Comparison of ENCODE assay signal across 9 mouse cellular contexts in the genomic region with DNA sequence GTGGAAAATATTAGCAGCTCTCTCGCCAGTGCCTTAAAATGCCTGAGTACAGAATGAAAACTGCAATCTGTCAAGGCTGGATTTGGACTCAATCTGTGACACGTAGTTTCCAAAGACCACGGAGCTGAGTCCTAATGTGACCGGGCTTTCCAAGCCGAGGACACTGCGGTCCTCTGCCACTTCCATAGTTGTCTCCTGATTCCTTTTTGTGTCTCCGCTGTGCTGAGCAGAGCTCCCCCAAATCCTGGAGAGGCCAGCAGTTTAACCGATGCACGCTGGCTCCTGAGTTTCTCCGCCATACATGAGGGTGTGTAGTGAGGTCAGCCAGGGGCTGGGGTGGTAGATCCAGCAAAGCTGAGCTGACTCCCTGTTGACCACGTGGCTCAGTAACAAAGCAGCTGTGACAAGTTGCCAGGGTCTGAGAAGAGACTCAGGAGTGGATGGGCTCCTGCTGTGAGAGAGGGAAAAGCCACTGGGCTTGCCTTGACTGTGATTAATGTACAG. TPM values are rescaled to one million over a fixed set of nuclear protein-coding genes. Genes with fewer than 3 reads are reported as not detected.
DNase-seq lines count a peak whose midpoint lies in the region; ATAC-seq and TF ChIP-seq lines count a peak whose summit lies in the region.
"Had no signal": no experiment of that assay in that cellular context is flagged by ENCODE, and none has a peak within 500 bp of the region (broad histone marks: within the 10 kb centered on the region; RNA-seq: fewer than 3 reads in every experiment).

No protein-coding gene starts in this region.

- H3K36me3 ChIP-seq in forebrain, postnatal 0 days (ENCODE audit: insufficient read depth) = no peaks in the 10 kb centered on the region
- H3K36me3 ChIP-seq in forebrain, embryonic 10.5 days (replicated peaks) = no peaks in the 10 kb centered on the region
- H3K36me3 ChIP-seq in heart, embryonic 13.5 days = no peaks in the 10 kb centered on the region
- no peaks in the 10 kb centered on the region for H3K36me3 ChIP-seq in limb, embryonic 14.5 days (ENCODE audit: control insufficient read depth, insufficient read depth, low read length)
- H3K36me3 ChIP-seq: G1E had no signal

- no peak overlapping the region for H3K9ac ChIP-seq in forebrain, postnatal 0 days
- H3K9ac ChIP-seq in heart, embryonic 13.5 days = peak overlapping the region; percentile 66
- no peak overlapping the region for H3K9ac ChIP-seq in limb, embryonic 14.5 days (ENCODE audit: low read depth, low read length, severe bottlenecking)

- no peaks in the 10 kb centered on the region for H3K27me3 ChIP-seq in forebrain, postnatal 0 days (ENCODE audit: insufficient read depth, low read length)
- no peaks in the 10 kb centered on the region for H3K27me3 ChIP-seq in forebrain, embryonic 10.5 days (ENCODE audit: poor library complexity, severe bottlenecking)
- H3K27me3 ChIP-seq in heart, embryonic 13.5 days (replicated peaks) = no peaks in the 10 kb centered on the region
- H3K27me3 ChIP-seq in limb, embryonic 14.5 days (ENCODE audit: control insufficient read depth, insufficient read depth, low read length) = no peaks in the 10 kb centered on the region

- WGBS in forebrain, postnatal 0 days = 57% methylated on average over 11 of the region's 11 CpGs
- 75% methylated on average over 11 of the region's 11 CpGs for WGBS in forebrain, embryonic 10.5 days
- WGBS in heart, embryonic 13.5 days = 33% methylated on average over 11 of the region's 11 CpGs
- WGBS in limb, embryonic 14.5 days = 46% methylated on average over 11 of the region's 11 CpGs

- H3K4me1 ChIP-seq in forebrain, postnatal 0 days (ENCODE audit: insufficient read depth) = no peaks in the 10 kb centered on the region
- peaks cover 23% of the 10 kb centered on the region for H3K4me1 ChIP-seq in forebrain, embryonic 10.5 days
- peaks cover 81% of the 10 kb centered on the region for H3K4me1 ChIP-seq in heart, embryonic 13.5 days
- peaks cover 51% of the 10 kb centered on the region for H3K4me1 ChIP-seq in limb, embryonic 14.5 days (ENCODE audit: control insufficient read depth, insufficient read depth, low read length)

- intact Hi-C loops in left cerebral cortex, adult 2 months (cut with DNase I) = no loop called here

- no peak overlapping the region for H3K4me2 ChIP-seq in forebrain, postnatal 0 days (ENCODE audit: low read depth)
- peak overlapping the region; percentile 41 for H3K4me2 ChIP-seq in heart, embryonic 13.5 days
- no peak overlapping the region for H3K4me2 ChIP-seq in limb, embryonic 14.5 days (replicated peaks; ENCODE audit: low read depth, low read length, severe bottlenecking)

- no peak for TF ChIP-seq CTCF in forebrain, postnatal 0 days (IDR thresholded peaks at IDR 0.05; ENCODE audit: low read depth)
- no peak for TF ChIP-seq CTCF in left cerebral cortex, adult 2 months (IDR thresholded peaks at IDR 0.05)

- no peak for TF ChIP-seq POLR2A in limb, embryonic 14.5 days (IDR thresholded peaks at IDR 0.05; ENCODE audit: borderline replicate concordance, extremely low read depth, insufficient read depth, insufficient read length)

- H3K27ac ChIP-seq in forebrain, postnatal 0 days (ENCODE audit: low read depth, low read length) = no peak overlapping the region
- no peak overlapping the region; the same call in 1 of the 2 replicates for H3K27ac ChIP-seq in forebrain, embryonic 10.5 days
- peak overlapping the region; percentile 82 for H3K27ac ChIP-seq in heart, embryonic 13.5 days (replicated peaks)
- peak overlapping the region; percentile 78 for H3K27ac ChIP-seq in limb, embryonic 14.5 days (replicated peaks; ENCODE audit: low read depth, low read length)
- H3K27ac ChIP-seq in left cerebral cortex, adult 2 months = no peak overlapping the region

- ATAC-seq in forebrain, postnatal 0 days = peak; percentile 21; the same call in 1 of the 2 replicates
- ATAC-seq in heart, embryonic 13.5 days (ENCODE audit: extremely low read depth, insufficient number of reproducible peaks, low FRiP score, low TSS enrichment) = no peak
- peak; percentile 58 for ATAC-seq in limb, embryonic 14.5 days (ENCODE audit: low FRiP score, low read depth)

- no peak overlapping the region for H3K4me3 ChIP-seq in forebrain, postnatal 0 days (ENCODE audit: low read depth, low read length)
- H3K4me3 ChIP-seq in forebrain, embryonic 10.5 days = no peak overlapping the region
- H3K4me3 ChIP-seq in heart, embryonic 13.5 days = no peak overlapping the region
- H3K4me3 ChIP-seq in limb, embryonic 14.5 days (replicated peaks; ENCODE audit: low read length) = no peak overlapping the region
- no peak overlapping the region for H3K4me3 ChIP-seq in left cerebral cortex, adult 2 months

- DNase-seq in forebrain, postnatal 0 days = no peak
- DNase-seq in forebrain, embryonic 10.5 days (ENCODE audit: extremely low spot score, low spot score) = no peak
- peak; percentile 44 for DNase-seq in Muller cell, postnatal 12 days (ENCODE audit: inconsistent ontology term)
- peak; percentile 61 for DNase-seq in limb, embryonic 14.5 days (ENCODE audit: low spot score)
- no peak for DNase-seq in c-Kit-positive CD71-positive TER-119-positive erythroid progenitor cells, embryonic 14.5 days (ENCODE audit: low spot score)
- no peak for DNase-seq in ovary, postnatal 36 days (ENCODE audit: low spot score)
- DNase-seq in left cerebral cortex, adult 2 months (ENCODE audit: extremely low spot score in 1 of 2, low spot score in 2 of 2) = no peak

- no peaks in the 10 kb centered on the region for H3K9me3 ChIP-seq in forebrain, postnatal 0 days (ENCODE audit: low read length)
- H3K9me3 ChIP-seq in forebrain, embryonic 10.5 days = no peaks in the 10 kb centered on the region
- H3K9me3 ChIP-seq in heart, embryonic 13.5 days = no peaks in the 10 kb centered on the region
- H3K9me3 ChIP-seq in limb, embryonic 14.5 days (ENCODE audit: control insufficient read depth, low read length) = no peaks in the 10 kb centered on the region
- H3K9me3 ChIP-seq: G1E had no signal

RNA-seq across cellular contexts. Expression of a gene that starts 45.0 kb away (rescaled TPM):
- total RNA-seq in forebrain, postnatal 0 days (2014; rRNA removed) = 44.4 and 48.0 TPM in 2 replicates
- 60.8 and 68.0 TPM in 2 replicates for polyA plus RNA-seq in forebrain, postnatal 0 days (2015; fragmentation: Nextera tagmentation; extraction: Ambion mirVana)
- 15.7 and 16.8 TPM in 2 replicates for polyA plus RNA-seq in forebrain, embryonic 10.5 days (2016; fragmentation: Nextera tagmentation; extraction: Ambion mirVana)
- 49.9 and 54.1 TPM in 2 replicates for polyA plus RNA-seq in heart, embryonic 13.5 days (2015; fragmentation: Nextera tagmentation; extraction: Ambion mirVana)
- 48.8 and 52.9 TPM in 2 replicates for polyA plus RNA-seq in limb, embryonic 14.5 days (2012; rRNA removed)
- 66.0 and 70.9 TPM in 2 replicates for polyA plus RNA-seq in limb, embryonic 14.5 days (2014; fragmentation: Nextera tagmentation; extraction: Ambion mirVana)
- total RNA-seq in left cerebral cortex, adult 2 months (2021) = 10 to 100 TPM; 26.8 to 27.4 TPM

Comparison
In these comparisons a context has a peak if more than half of its experiments do, and no peak if none do; other contexts are left out.
1. DNase-seq: peak in Muller cell, postnatal 12 days (single experiment) and limb, embryonic 14.5 days (single experiment); none in forebrain, postnatal 0 days (single experiment), forebrain, embryonic 10.5 days (single experiment), c-Kit-positive CD71-positive TER-119-positive erythroid progenitor cells, embryonic 14.5 days (single experiment), ovary, postnatal 36 days (single experiment) and left cerebral cortex, adult 2 months (0 of 2).
2. H3K27ac ChIP-seq: peak in heart, embryonic 13.5 days (single experiment) and limb, embryonic 14.5 days (single experiment); none in forebrain, postnatal 0 days (single experiment), forebrain, embryonic 10.5 days (single experiment) and left cerebral cortex, adult 2 months (single experiment).